Mouse (Mus musculus) ES-CJ7 (cell line): ENCODE measurements around the gene Mms22l.

ENCODE experiments used
- DNase-seq: peaks from one replicate; pipeline ENCODE4 v3.0.0; 2011; ENCODE audit warnings: low read depth, low spot score

Mms22l gene

GRCm38 (mm10) chr4:24496116-24496952, at the start of gene Mms22l:
Mms22l (plus strand) TSS chr4:24496451.
- peak; percentile 91 for DNase-seq

GRCm38 (mm10) chr4:24484046-24484445, 12.2 kb upstream of the Mms22l start:
- peak; percentile 54 for DNase-seq

GRCm38 (mm10) chr4:24496953-24497319, 685 bp downstream of the Mms22l start:
- no peak for DNase-seq

- DNase-seq = no peak
Measured at GRCm38 (mm10) chr4:24509195-24509594, 12.9 kb downstream of the Mms22l start.

- DNase-seq = no peak
Measured at GRCm38 (mm10) chr4:24536989-24537388, 40.7 kb downstream of the Mms22l start.

GRCm38 (mm10) chr4:24543421-24543820, 47.2 kb downstream of the Mms22l start:
- no peak for DNase-seq

- peak; percentile 37 for DNase-seq
Measured at GRCm38 (mm10) chr4:24544677-24545151, 48.5 kb downstream of the Mms22l start.

- DNase-seq = no peak
Measured at GRCm38 (mm10) chr4:24556116-24556820, 60.0 kb downstream of the Mms22l start.

- DNase-seq = no peak
Measured at GRCm38 (mm10) chr4:24557149-24557548, 60.9 kb downstream of the Mms22l start.

- DNase-seq = no peak
Measured at GRCm38 (mm10) chr4:24568026-24568425, 71.8 kb downstream of the Mms22l start.

GRCm38 (mm10) chr4:24568989-24569556, 72.8 kb downstream of the Mms22l start:
- no peak for DNase-seq

- peak; percentile 69 for DNase-seq
Measured at GRCm38 (mm10) chr4:24574276-24574675, 78.0 kb downstream of the Mms22l start.

GRCm38 (mm10) chr4:24577594-24577993, 81.3 kb downstream of the Mms22l start:
- no peak for DNase-seq

- DNase-seq = no peak
Measured at GRCm38 (mm10) chr4:24582295-24582694, 86.0 kb downstream of the Mms22l start.

GRCm38 (mm10) chr4:24583997-24584396, 87.7 kb downstream of the Mms22l start:
- no peak for DNase-seq

- no peak for DNase-seq
Measured at GRCm38 (mm10) chr4:24594824-24595223, 98.6 kb downstream of the Mms22l start.

GRCm38 (mm10) chr4:24596942-24597611, 100.8 kb downstream of the Mms22l start:
- DNase-seq = peak; percentile 24

- DNase-seq = no peak
Measured at GRCm38 (mm10) chr4:24598637-24599036, 102.4 kb downstream of the Mms22l start.

- DNase-seq = no peak
Measured at GRCm38 (mm10) chr4:24601711-24602110, 105.5 kb downstream of the Mms22l start.

GRCm38 (mm10) chr4:24609085-24609484, 112.8 kb downstream of the Mms22l start:
- DNase-seq = no peak

GRCm38 (mm10) chr4:24609564-24609963, 113.3 kb downstream of the Mms22l start:
- no peak for DNase-seq

- DNase-seq = no peak
Measured at GRCm38 (mm10) chr4:24620005-24620404, 123.8 kb downstream of the Mms22l start.
